Mouse (Mus musculus) lung, postnatal 25 days (tissue): Measurements from ENCODE around the gene Dpp4.

Experiments
- DNase-seq: peaks from one replicate; pipeline ENCODE4 v3.0.0; 2022; ENCODE audit warnings: low spot score

Gene Dpp4

DNA sequence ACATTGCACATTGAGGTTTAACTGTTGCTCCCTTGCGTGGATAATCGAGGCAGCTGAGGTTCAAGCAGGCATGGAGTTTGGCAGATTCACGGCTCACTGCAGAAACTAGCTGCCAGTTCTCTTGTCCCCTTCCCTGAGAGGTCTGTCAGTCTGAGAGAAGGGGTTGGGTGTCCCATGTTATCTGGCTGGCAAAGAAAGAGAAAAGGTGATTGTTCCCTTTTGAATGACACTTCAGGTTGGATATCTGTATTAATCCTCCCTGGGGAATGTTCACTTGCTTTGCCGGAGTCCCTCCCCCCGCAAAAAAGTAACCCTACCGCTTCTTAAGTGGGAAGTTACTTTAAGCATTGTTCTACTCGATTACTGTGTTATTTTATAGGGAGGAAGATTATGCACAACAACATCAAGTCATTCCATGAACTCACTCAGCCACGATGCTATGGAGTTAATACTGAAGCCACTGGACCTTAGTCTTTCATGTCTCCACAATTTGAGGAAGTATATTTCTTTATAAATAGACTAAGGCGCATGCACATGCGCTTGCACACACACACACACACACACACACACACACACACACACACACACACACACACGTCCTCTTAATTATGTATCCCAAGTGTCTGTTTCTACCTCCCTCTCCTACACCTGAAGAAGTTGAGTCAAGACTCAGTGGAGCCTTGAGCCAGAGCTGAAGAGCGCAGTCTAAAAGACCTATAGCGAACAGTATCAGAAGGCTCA, at the start of gene Dpp4:
Gene Dpp4, minus strand, starts transcription at position 151 of the 741 bp plus-strand sequence.
- DNase-seq, result no peak

DNA sequence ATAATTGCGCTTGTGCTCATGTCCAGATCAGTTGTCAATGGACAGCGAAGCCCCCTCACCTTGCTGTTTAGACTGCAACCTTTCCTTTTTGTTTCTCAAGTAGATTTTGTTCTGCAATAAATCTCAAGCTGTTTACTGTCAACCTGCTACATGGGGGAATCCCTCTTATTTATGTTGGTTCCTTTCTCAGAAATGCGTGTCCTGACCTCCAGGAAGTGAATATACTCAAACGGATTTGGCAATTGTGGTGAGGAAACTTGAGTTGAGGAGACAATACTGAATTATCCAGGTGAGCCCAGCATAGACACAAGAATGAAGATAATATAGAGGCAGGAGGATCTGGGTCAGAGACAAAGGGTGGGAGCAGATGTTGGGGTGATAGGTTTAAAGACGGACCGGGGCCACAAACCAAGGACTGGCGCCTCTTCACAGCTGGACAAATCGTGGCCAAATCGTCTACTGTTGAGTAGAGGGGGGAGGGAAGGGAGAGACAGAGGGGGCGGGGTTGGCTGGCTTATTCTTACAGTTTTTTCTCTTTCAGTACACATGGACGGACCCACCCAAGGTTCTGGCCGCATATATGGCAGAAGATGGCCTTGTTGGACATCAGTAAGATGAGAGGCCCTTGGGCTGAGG, 48.9 kb upstream of the Dpp4 start:
- DNase-seq, result no peak

DNA sequence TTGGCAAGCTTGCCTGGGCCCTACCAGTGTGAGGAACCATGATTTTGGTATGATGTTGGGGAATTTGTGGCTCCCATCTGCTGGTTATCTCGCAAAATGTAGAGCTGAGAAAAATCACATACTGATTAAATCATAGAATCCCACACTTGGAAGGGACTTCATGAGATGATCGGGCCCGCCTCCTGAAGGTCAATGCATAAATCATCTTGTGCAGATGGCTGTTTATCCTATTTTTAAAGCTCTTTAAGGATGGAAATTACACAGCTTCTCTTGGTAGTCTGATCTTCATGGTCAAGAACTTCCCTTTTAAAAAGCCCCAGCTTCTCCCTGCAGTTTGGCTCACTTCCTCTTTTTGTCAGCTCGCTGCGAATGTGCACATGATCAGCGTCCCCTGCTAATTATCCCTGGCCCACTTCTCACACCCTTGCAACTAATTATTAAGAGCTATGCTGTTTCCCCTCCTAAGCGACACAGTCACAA, 48.2 kb upstream of the Dpp4 start:
- DNase-seq, result peak; percentile 49

DNA sequence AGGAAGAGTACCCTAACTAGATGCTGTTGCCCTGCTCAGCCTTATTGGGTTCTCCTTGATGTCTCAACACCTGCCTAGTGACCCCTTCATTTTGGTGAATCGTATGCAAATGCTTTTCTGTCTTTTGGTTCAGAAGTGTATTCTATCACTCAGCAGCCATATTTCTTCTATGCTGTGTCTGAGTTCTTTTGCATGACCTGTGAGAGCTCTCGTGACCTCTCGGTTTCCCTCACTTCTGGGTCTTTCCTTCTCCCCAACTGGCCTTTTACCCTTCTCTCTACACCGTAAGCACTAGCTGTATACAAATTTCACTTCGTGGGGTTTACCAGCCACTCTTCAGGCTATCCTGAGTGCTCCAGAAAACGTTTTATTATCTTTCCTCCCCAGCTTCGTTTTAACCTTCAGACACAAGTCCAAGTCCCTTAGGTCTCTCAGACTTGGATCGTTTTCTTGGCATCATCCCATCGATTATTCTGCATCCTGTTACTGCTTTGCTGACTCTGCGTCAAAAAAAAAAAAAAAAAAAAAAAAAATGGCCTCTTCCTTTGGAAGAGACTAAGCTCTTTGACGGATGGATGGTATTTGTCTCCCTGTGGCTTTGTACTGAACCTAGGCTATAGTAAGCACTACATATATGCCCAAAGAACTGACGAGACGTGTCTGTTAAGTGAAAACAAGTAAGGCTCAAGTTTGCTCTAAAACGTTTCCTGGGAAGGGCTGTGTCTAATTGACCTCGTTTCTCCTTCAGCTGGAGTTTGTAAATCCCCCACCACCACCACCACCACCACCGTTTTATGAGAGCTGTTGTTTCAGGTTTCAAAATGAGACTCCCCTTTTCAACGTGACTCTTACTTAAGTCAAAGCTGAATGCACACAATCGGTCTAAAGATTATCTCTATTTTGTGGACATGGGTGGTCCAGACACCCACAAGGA, 47.5 kb upstream of the Dpp4 start:
- DNase-seq, result no peak

DNA sequence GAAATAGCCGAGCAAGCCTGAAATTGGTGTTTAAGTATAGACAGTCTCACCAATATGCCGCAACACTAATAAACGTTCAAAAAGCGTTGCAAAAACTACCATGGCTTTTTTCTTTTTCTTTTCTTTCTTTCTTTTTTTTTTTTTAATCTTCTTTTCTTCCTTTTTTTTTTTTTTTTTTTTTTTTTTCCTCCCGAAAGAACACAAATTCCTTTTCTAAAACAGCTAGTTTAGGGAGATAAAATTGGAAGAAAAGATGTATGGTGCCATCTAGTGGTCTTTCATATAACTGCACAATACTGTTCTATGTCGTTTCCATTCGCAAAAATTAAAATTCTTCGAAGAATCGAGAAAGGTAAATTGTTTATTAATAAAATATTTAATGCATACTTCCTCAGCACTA, 46.0 kb upstream of the Dpp4 start:
- DNase-seq, result peak; percentile 28

DNA sequence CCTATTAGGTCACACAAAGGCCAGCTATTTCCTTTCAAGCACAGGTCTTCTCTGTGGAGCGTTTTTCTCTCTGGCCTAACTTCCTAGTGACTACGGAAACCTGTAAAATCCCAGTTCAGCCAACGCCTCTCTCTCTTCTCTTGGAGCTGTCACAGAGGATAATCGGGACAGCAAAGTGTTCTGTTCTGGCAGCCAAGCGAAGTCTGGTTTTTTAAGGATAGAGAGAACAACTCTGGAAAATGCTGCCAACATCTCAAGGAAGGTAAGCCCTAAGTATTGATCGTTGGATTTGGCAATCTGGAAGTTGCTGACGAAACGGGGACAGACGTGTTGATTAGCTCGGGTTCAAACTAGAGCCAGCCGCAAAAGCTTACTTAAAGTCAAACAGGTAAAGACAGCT, 43.0 kb upstream of the Dpp4 start:
- DNase-seq, result no peak

DNA sequence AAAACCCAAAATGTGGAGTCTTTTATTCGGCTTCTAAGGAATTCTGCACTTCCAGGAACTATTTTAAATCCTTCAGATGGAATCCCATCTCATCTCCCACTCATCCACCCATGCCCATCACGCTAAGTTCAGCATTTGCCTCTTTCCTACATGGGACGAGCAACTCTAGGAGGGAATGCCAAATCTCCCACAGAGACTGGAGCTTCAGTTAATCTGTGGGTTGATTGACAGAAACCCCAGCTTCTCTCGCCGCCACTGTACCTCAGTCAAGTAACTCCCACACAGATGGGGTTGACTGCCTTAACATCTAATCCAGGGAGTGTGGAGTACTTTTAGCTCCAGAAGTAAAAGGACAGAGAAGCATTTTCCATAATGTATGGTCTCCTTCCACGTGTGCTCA, 42.0 kb upstream of the Dpp4 start:
- no peak for DNase-seq

DNA sequence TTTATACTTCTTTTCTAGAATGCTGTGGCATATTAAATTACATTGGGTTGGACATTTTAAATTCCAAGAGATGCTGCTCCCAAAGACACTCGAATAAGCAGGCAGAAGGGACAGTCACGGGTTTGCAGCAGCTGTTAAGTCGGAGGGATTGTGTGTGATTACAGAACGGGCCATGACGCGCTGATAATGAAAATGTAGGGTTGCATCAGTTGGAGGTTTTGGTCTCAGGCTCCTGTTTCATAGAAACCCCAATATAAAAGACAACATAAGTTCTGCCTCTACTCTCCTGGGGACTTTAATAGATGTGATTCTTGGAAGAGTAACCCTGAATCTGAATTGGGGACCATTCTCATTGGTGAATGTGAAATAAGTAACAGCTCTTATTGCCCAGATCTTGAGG, 38.3 kb upstream of the Dpp4 start:
- no peak for DNase-seq

DNA sequence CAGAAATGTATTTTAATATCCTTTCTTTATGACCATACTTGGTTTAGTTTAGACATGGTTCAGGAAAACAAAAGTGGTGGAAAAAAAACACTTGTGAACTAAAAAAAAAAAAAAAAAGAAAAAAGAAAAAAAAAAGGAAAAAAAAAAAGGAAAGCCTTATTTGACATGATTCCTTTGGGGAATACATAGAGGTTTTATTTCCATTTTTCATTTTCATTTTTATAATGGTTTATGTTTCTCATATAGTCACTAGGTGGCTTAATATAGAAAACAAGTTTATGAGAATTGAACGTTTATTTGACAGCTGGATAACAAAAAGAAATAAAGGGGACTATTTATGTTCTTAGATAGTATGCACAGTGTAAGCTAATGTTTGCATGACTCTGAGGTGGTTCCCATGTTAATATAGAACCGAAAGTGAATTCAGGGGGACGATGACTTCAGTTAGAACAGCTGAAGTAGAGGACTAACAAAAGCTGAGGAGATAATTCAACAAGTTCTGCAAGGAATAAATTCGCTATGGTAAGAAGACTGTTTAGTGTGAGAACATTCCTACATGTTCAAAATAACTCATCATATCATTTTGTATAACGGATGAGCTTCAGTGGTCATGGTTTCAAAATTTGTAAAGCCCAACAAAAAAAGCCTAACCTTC, 37.8 kb upstream of the Dpp4 start:
- no peak for DNase-seq

DNA sequence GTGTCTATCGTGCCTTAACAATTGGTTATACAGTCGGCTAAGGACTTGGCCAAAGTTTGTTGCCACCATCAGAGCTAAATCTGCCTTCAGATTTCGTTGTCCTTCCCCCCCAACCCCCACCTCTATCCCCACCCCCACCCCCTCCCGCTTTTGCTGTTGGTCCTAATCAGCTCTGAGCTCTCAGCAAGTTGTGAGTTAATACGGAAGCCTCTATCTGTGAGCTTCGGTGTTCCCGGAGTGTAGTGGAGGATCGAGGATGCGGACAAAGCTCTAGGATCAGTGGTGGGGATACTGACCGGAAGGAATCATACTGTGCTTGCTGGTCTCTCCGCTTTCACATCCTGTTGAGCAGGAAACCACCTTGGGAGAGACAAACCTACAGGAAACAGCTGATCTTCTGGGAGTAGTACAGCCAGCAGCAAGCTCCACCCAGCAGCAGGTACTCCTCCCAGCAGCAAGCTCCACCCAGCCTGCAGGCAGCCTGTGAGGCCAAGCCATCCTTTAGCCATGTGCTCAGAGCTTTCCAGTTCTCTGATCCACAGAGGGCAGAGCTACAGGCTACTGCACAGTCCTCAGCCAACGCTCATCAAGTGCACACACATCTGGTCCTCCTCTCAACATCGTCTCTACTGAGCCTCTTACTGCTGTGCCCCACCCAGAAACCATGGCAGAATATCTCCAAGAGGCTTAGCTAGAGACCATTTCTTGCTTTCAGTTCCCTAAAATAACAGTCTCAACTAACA, 28.9 kb upstream of the Dpp4 start:
- DNase-seq, result peak; percentile 68

DNA sequence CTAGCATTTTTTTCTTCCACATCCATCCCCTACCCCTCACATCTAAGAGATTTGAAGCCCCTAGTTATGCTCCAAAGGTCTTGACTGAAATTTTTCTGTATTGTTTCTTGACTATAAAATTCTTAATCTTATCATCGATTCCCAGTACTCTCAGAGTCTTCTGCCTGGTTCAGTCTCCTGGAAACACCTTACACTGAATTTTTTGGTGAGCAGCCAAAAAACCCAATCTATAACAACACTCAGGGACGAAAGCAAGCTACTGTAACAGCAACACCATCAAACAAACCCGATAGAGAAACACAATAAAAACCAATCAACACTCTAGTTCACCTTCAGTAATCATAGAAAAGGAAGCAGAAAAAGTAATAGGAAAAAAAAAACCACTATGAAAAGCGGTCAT, 28.1 kb upstream of the Dpp4 start:
- no peak for DNase-seq

DNA sequence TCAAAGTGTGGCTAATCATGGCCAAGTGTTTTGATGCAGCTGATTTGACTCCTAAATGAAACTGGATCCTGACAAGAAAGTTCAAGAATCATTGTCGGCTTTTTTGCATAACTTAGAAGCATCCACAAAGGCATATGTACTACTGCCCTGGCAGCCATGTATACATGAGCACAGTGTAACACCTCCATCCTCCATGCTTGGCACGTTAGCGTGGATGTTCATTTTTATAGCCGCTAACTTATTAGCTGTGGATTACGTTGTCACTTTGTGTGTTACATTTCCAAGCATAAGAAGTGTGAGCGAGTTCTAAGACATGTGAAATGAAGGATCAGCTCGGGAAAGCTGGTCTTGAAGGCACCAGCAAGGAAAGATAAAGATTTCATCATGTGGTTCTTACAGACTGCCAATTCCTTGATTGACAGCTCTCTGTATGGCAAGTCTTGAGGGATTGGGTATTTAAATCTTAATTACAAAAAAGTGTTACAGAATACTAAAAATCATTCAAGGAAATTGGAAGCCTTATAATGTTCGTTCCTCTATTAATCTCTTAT, 19.3 kb upstream of the Dpp4 start:
- no peak for DNase-seq

DNA sequence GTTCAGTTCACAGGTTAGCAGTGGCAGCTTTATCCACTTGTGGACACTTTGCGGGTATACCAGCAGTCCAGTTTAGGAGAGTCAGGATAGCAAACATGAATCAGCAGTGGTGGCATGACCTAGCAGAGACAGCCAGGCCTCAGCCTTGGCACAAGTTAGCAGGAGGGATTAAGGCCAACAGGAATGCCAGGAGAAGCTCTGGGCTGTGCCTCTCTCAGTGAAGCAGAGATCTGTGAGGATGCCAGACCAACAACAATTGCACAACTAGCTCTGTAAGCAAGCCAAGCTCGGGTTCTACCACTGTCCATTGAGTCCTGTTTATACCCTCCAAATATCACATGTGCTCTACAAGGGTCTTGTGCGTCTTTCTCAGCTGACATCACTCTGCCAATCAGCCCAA, 13.9 kb upstream of the Dpp4 start:
- no peak for DNase-seq

DNA sequence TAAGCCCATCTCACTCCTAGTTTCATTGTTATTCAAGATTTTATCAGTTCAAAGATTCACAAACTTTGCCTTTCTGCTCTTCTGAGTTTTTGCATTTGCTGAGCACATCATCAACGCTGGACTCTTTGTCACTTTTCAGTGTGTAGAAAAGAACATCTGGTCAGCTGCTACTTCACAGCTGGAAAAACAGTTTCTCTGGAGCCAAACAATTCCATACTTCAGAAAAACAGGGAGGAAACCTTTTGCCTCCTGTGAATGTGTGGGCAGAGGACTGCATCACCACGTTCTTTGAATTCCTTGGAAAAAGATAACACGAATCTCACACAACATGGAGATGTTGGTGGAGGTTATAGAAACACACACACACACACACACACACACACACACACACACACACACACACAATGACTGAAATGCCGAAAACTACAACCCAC, 11.3 kb upstream of the Dpp4 start:
- no peak for DNase-seq

DNA sequence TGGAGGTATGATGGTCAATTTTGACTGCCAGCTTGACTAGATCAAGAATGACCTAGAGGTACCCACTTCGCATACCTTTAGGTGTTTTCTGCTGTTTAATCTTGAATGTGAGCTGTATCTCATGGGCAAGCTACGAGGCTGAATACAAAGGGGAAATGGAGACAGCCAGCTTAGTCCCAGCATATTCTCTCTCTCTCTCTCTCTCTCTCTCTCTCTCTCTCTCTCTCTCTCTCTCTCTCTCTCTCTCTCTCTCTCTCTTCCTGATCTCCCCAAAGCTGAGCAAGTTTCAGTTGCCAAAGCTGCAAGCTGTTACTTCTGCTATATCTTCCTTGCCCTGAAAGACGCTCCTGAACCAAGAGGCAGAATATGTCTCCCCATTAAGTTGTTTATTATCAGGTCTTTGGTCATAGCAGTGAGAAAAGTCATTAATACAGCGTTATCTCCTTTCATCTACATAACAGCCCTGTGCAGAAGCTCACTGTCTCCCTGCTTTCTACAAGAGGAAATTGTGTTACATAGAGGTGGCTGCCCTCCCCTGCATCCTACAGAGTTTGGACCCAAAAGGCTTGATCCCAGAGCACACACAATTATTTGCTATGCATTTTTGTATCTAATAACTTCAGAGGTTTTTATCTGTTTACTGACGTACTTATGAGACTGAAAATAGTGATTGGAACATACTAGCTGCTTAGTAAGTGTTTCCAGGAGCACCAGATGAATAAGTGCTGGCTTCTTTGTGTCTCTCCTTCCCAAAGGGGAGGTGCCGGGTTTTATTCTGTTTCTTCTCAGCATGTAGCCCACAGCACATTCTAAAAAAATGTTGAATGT, 10.7 kb upstream of the Dpp4 start:
- DNase-seq, result no peak

DNA sequence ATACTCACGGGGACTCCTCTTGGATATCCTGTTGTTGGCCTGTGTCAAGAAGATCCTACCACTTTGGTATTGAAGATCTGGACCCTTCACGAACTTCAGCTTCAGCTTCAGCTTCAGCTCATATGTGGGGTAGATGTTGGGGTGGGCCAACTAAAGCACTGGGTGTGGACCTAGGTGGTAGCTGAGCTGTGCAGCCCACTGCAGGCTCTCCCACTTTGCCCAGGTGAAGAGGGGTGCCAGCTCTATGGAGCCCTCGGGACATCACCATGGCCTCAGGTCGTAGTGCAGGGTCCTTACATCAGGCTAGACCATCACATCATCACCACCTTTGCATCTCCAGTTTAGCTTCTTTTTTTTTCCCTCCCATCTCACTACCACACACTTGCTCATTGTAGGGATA, 9.2 kb upstream of the Dpp4 start:
- DNase-seq, result no peak

DNA sequence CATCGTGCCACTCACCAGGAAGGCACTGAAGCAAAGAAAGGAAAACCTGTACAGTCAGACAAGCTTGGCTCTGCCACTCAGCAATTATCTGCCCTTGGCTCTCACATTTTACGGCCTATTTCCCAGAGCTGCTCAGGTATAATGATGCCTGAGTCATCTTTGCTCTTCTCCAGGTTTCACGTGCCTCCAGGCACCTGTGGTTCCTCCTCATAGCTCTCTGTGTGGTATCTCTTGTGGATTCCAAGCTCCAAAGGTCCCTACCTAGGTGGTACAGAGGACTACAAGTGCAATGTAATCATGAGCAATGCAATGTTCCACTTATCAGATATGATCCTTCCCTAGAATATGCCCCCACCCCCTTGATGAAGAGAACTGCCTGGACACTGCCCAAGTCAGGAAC, 8.0 kb upstream of the Dpp4 start:
- DNase-seq, result no peak

DNA sequence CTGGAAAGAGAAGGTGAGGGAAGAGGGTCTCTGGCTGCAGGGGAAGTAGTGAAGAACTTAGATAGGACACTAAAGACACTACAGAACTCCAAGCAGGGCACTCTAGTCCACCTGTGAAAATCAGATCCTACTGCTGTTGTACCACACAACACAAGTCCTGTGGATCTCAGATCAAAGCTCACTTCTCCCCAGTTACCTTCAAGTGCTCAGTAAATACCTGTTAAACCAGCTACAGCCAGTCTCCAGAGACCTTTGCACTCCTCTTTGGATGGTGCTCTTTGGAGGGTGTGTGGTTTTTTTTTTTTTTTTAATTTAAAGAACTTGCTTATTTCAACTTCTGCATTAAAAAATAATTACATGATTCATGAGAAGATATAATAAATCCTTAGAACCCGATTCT, 5.2 kb upstream of the Dpp4 start:
- no peak for DNase-seq

DNA sequence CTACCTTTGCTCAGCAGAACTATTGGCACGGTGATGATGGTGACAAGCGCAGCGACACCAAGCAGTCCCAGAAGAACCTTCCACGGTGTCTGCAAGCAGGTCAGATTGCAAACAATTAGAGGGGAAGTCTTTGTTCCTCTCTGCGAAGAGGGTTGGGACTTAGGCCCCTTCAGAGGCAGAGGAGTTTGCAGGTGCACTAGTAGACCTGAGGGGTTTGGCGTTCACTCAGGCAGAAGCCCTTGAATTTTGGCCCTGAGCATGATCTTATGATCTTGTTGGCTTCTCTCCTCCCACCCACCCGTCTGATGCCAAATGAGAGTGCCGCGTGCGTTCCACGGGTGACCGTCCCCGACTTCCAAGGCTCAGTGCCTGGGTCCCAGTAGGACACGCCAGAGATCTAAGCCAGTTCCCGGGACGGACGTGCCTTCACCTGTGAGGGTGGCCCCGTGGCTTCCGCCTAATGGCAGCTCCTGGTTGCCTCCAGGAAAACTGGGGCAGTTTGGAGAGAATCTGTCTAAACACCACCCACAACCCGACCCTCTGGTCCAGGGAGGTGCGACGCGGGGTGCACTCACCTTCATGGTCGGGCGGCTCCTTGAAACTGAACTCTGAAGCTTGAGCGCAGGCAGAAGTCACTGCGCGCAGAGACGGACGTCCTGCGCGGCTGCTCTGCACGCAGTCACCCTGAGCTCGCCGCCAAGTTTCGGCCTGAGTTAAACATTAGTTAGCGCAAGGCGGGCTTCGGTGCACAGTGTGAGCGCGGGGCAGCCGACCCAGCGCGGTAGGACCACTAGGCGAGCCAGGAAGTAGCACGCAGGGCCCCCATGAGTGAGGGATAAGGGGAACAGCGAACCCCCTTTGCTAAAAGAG, 585 bp downstream of the Dpp4 start:
- DNase-seq, result peak; percentile 50
